Mouse (Mus musculus): Measurements from ENCODE around the gene Atat1.
"Not testable (repeated sequence)": the region's sequence is repeated elsewhere in the genome, so short reads cannot be mapped to it uniquely, and the experiment has no call there.

The Atat1 gene

GRCm38 (mm10) chr17:35909919-35910369, at the start of gene Atat1:
Gene Atat1 (minus strand): TSS chr17:35910075.
- peak; percentile 91 for DNase-seq (ENCODE audit: low read depth, low spot score)

GRCm38 (mm10) chr17:35958533-35959223, 48.8 kb upstream of the Atat1 start:
- DNase-seq (ENCODE audit: low read depth, low spot score) = no peak

GRCm38 (mm10) chr17:35954665-35955064, 44.8 kb upstream of the Atat1 start:
- no peak for DNase-seq (ENCODE audit: low read depth, low spot score)

- not testable (repeated sequence) for DNase-seq (ENCODE audit: low read depth, low spot score)
Observed at GRCm38 (mm10) chr17:35952559-35952958, 42.7 kb upstream of the Atat1 start.

GRCm38 (mm10) chr17:35950946-35951345, 41.1 kb upstream of the Atat1 start:
- DNase-seq (ENCODE audit: low read depth, low spot score) = not testable (repeated sequence)

GRCm38 (mm10) chr17:35939941-35940340, 30.1 kb upstream of the Atat1 start:
- peak; percentile 91 for DNase-seq (ENCODE audit: low read depth, low spot score)

- peak; percentile 95 for DNase-seq (ENCODE audit: low read depth, low spot score)
Observed at GRCm38 (mm10) chr17:35939108-35939507, 29.2 kb upstream of the Atat1 start.

GRCm38 (mm10) chr17:35937700-35938348, 27.9 kb upstream of the Atat1 start:
- DNase-seq (ENCODE audit: low read depth, low spot score) = peak; percentile 91

GRCm38 (mm10) chr17:35935763-35936162, 25.9 kb upstream of the Atat1 start:
- DNase-seq (ENCODE audit: low read depth, low spot score) = not testable (repeated sequence)

- DNase-seq (ENCODE audit: low read depth, low spot score) = no peak
Observed at GRCm38 (mm10) chr17:35932608-35933007, 22.7 kb upstream of the Atat1 start.

- DNase-seq (ENCODE audit: low read depth, low spot score) = no peak
Observed at GRCm38 (mm10) chr17:35930627-35931026, 20.8 kb upstream of the Atat1 start.

- no peak for DNase-seq (ENCODE audit: low read depth, low spot score)
Observed at GRCm38 (mm10) chr17:35929534-35929933, 19.7 kb upstream of the Atat1 start.

- DNase-seq (ENCODE audit: low read depth, low spot score) = no peak
Observed at GRCm38 (mm10) chr17:35927471-35927870, 17.6 kb upstream of the Atat1 start.

- no peak for DNase-seq (ENCODE audit: low read depth, low spot score)
Observed at GRCm38 (mm10) chr17:35923281-35923680, 13.4 kb upstream of the Atat1 start.

GRCm38 (mm10) chr17:35922566-35922965, 12.7 kb upstream of the Atat1 start:
- DNase-seq (ENCODE audit: low read depth, low spot score) = no peak

- no peak for DNase-seq (ENCODE audit: low read depth, low spot score)
Observed at GRCm38 (mm10) chr17:35921710-35922109, 11.8 kb upstream of the Atat1 start.

- DNase-seq (ENCODE audit: low read depth, low spot score) = peak; percentile 70
Observed at GRCm38 (mm10) chr17:35920862-35921562, 11.1 kb upstream of the Atat1 start.

- no peak for DNase-seq (ENCODE audit: low read depth, low spot score)
Observed at GRCm38 (mm10) chr17:35920384-35920783, 10.5 kb upstream of the Atat1 start.

- no peak for DNase-seq (ENCODE audit: low read depth, low spot score)
Observed at GRCm38 (mm10) chr17:35919864-35920301, 10.0 kb upstream of the Atat1 start.

GRCm38 (mm10) chr17:35919060-35919715, 9.3 kb upstream of the Atat1 start:
- DNase-seq (ENCODE audit: low read depth, low spot score) = peak; percentile 98

- peak; percentile 74 for DNase-seq (ENCODE audit: low read depth, low spot score)
Observed at GRCm38 (mm10) chr17:35918276-35919059, 8.6 kb upstream of the Atat1 start.
